Mouse (Mus musculus) adrenal gland, adult 10 weeks (tissue): ENCODE data around the gene Arl4d. TPM values are rescaled to one million over a fixed set of nuclear protein-coding genes. Genes with fewer than 3 reads are reported as not detected.

Experiments
- polyA plus RNA-seq: library from polyadenylated mRNA; stranded (reverse); fragments of 350-450 nt; fragmentation: Illumina TruSeq; extraction: RNeasy Lipid Tissue Mini Kit (QIAGEN cat#74804); gene quantifications from one replicate; pipeline ENCODE4 v1.2.3, GENCODE M21; 2014; ENCODE audit warnings: low read depth, low replicate concordance

Gene Arl4d
- polyA plus RNA-seq, result 2.3 TPM

DNA sequence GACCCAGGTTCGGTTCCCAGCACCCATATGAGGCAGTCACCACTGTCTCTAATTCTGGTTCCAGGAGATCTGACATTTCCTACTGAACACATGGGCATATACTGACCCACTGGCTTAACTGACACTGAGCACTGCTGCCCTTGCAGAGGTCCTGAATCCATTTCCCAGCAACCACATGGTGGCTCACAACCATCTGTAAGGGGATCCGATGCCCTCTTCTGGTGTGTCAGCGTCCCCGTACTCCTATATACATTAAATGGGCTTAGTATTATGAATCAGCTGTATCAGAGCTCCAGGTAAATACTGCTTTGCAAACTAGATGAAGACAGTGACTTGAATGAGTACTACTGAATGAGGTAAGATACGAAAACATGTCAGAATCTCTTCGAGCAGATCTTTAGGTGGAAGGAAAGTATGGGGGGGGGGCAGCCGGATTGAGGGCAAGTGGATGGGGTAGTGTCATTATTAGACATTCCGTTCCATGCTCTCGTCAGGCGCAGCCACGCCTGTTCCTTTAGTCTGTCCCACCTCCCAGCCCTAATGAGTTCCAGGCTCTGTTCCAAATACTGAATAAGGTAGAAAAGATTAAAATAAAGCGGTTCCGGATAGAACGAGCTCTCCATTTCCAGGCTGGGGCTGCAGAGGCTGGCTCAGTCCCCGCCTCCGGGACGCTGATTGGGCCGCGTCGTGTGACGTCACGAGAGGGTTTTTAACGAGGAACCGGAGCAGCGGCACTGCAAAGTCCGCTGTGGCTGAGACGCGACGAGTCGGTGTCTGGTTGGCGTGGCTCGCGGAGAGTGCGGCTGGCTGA lies at the start of gene Arl4d:
Gene Arl4d (plus strand): TSS at position 717 of the 811 bp plus-strand sequence.

GRCm38 (mm10) chr11:101626995-101627856 lies 38.1 kb upstream of the Arl4d start, which contains the start of gene Rdm1:
Rdm1 (plus strand) TSS chr11:101627195.

Other genes with a start within 250 kb of the Arl4d start
- gene Aarsd1, start 247.9 kb upstream of the Arl4d start, polyA plus RNA-seq, result 8.6 TPM
- not detected for gene Gm27029, start 240.7 kb upstream of the Arl4d start, polyA plus RNA-seq
- gene Rundc1, start 240.5 kb upstream of the Arl4d start, polyA plus RNA-seq, result 5.1 TPM
- gene Ptges3l, start 240.2 kb upstream of the Arl4d start, polyA plus RNA-seq, result 2.7 TPM
- 55.5 TPM for gene Rpl27, start 223.2 kb upstream of the Arl4d start, polyA plus RNA-seq
- 3.5 TPM for gene Ifi35, start 217.1 kb upstream of the Arl4d start, polyA plus RNA-seq
- 6.2 TPM for gene Rnd2, start 200.5 kb upstream of the Arl4d start, polyA plus RNA-seq
- 5.2 TPM for gene Vat1, start 199.3 kb upstream of the Arl4d start, polyA plus RNA-seq
- gene Brca1, start 113.6 kb upstream of the Arl4d start, polyA plus RNA-seq, result 3.9 TPM
- 196 TPM for gene Nbr1, start 113.4 kb upstream of the Arl4d start, polyA plus RNA-seq
- gene Tmem106a, start 83.3 kb upstream of the Arl4d start, polyA plus RNA-seq, result 8.6 TPM
- not detected for gene Gm11634, start 66.3 kb upstream of the Arl4d start, polyA plus RNA-seq
- 2.0 TPM for gene Rdm1, start 38.3 kb upstream of the Arl4d start, polyA plus RNA-seq
- 23.8 TPM for gene Dhx8, start 67.4 kb downstream of the Arl4d start, polyA plus RNA-seq
- not detected for gene Etv4, start 119.8 kb downstream of the Arl4d start, polyA plus RNA-seq
- 1.2 TPM for gene Meox1, start 228.8 kb downstream of the Arl4d start, polyA plus RNA-seq